Mouse (Mus musculus) liver, embryonic 14.5 days (tissue): ENCODE data around the gene Acadsb. TPM values are rescaled to one million over a fixed set of nuclear protein-coding genes. Genes with fewer than 3 reads are reported as not detected.

Experiments
- ATAC-seq: fragments of 200-750 bp; cut with Nextera tagmentation; 2 replicates; pipeline ENCODE4 v1.8.0; 2017; ENCODE audit warnings: moderate number of reproducible peaks, mild to moderate bottlenecking, moderate library complexity; ENCODE audit not compliant: insufficient read depth
- DNase-seq, 3 experiments: peaks; one replicate each; pipeline ENCODE4 v3.0.0-alpha.2; 2012 to 2013; ENCODE audit warnings: low read depth in 3 of 3, low spot score in 3 of 3
- H3K27ac ChIP-seq: fragments of 300-500 bp; sonication (generic); 2 replicates; pipeline ENCODE4 v1.5.1; 2014; ENCODE audit warnings: moderate library complexity, mild to moderate bottlenecking, control low read depth, inconsistent platforms
- H3K27me3 ChIP-seq: fragments of 300-500 bp; sonication (generic); 2 replicates; pipeline ENCODE4 v1.6.1; 2014; ENCODE audit warnings: mild to moderate bottlenecking, low read length, moderate library complexity; ENCODE audit not compliant: control insufficient read depth, insufficient read depth
- H3K36me3 ChIP-seq: fragments of 300-500 bp; sonication (generic); replicated peaks from 2 replicates; pipeline ENCODE4 v1.6.1; 2014; ENCODE audit warnings: low read depth; ENCODE audit not compliant: control insufficient read depth, insufficient read depth
- H3K4me1 ChIP-seq, 2 experiments: fragments of 200-500 bp in 1 of 2; fragments of 300-500 bp in 1 of 2; sonication (generic) in 1 of 2; replicated peaks; 2 replicates each; pipeline ENCODE4 v1.6.1; 2012 to 2014; ENCODE audit warnings: antibody characterized with exemption in 1 of 2, inconsistent platforms in 1 of 2, low read length in 1 of 2; ENCODE audit not compliant: control insufficient read depth in 2 of 2, insufficient read depth in 2 of 2
- H3K4me2 ChIP-seq: fragments of 300-500 bp; sonication (generic); 2 replicates; pipeline ENCODE4 v1.6.1; 2014; ENCODE audit warnings: low read depth, mild to moderate bottlenecking, control low read depth, moderate library complexity
- H3K4me3 ChIP-seq, 2 experiments: fragments of 200-500 bp in 1 of 2; fragments of 300-500 bp in 1 of 2; sonication (generic) in 1 of 2; 2 replicates each; pipeline ENCODE4 v1.5.1; 2012 to 2014; ENCODE audit warnings: low read depth in 2 of 2, low read length in 2 of 2, mild to moderate bottlenecking in 2 of 2, control low read depth in 1 of 2, inconsistent platforms in 1 of 2, moderate library complexity in 1 of 2; ENCODE audit not compliant: insufficient read depth in 1 of 2
- H3K9ac ChIP-seq: fragments of 300-500 bp; sonication (generic); replicated peaks from 2 replicates; pipeline ENCODE4 v1.6.1; 2014; ENCODE audit warnings: mild to moderate bottlenecking, control low read depth, moderate library complexity
- H3K9me3 ChIP-seq: fragments of 300-500 bp; sonication (generic); 2 replicates; pipeline ENCODE4 v1.6.1; 2016; ENCODE audit warnings: low read length, mixed read lengths; ENCODE audit not compliant: control insufficient read depth
- CTCF ChIP-seq: IDR thresholded peaks from 2 replicates; pipeline ENCODE4 v1.5.1; 2016; ENCODE audit warnings: antibody characterized with exemption, low read depth, control low read depth
- EP300 ChIP-seq: IDR thresholded peaks from 2 replicates; pipeline ENCODE4 v1.6.1; 2016; ENCODE audit warnings: antibody characterized with exemption, low read depth
- WGBS: fragments of 180-500 bp; shearing (Covaris S2); extraction: QIAGEN DNeasy Blood & Tissue Kit; methylation state at CpG from one replicate; pipeline ENCODE4 v1.1.7; 2014; ENCODE audit not compliant: insufficient replicate concordance; 5-methylcytosine and 5-hydroxymethylcytosine counted together
- polyA plus RNA-seq, 2 experiments: library from polyadenylated mRNA; depleted of rRNA in 1 of 2; stranded (reverse) in 1 of 2; unstranded in 1 of 2; fragments of >200 nt; fragmentation: Nextera tagmentation in 1 of 2; extraction: Ambion mirVana in 1 of 2; gene quantifications; 2 replicates each; pipeline versions ENCODE4 v1.2.1 to v1.2.3; 2012 to 2014

Acadsb gene
- polyA plus RNA-seq, 2 experiments: 4.5 to 30.2 TPM

GRCm38 (mm10) chr7:131469506-131469905 lies 59.1 kb downstream of the Acadsb start:
- Histone ChIP-seq H3K4me2 (no peak overlapping the region), H3K4me1 (no peaks in the 10 kb centered on the region), H3K9me3 (no peaks in the 10 kb centered on the region), H3K27ac (no peak overlapping the region), H3K27me3 (no peaks in the 10 kb centered on the region), H3K9ac (no peak overlapping the region), H3K36me3 (no peaks in the 10 kb centered on the region), H3K4me3 (no peak overlapping the region)
- peak; percentile 76 for TF ChIP-seq CTCF
- TF ChIP-seq EP300: no peak
- 41% methylated on average over 3 of the region's 3 CpGs for WGBS
- ATAC-seq (no peak), DNase-seq (no peak)

DNA sequence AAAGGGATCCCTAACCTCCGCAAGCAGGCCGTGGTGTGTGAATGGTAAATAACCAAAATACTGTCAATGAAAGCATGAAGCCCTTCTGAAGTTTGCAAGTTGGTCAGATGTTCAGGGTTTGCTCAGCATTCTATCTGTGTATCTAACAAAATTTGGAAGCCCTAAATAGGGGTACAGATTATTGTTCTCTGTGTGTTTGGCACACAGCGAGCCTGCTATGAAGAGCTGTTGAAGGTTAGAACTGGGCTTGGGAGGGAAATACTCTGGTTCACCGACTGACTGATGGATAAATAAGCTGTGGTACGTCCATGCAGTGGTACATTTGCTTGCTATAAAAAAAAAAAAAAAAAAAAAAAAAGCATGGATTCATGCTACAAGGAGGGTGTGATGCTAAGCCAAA lies 61.1 kb downstream of the Acadsb start:
- H3K4me3 ChIP-seq: no peak overlapping the region
- H3K9me3 ChIP-seq: no peaks in the 10 kb centered on the region
- ATAC-seq (no peak), DNase-seq (no peak)
- no peak overlapping the region for H3K4me2 ChIP-seq
- no peaks in the 10 kb centered on the region for H3K4me1 ChIP-seq
- no peak overlapping the region for H3K27ac ChIP-seq
- TF ChIP-seq EP300 (no peak), CTCF (no peak)
- no peak overlapping the region for H3K9ac ChIP-seq
- 60% methylated on average over 5 of the region's 5 CpGs for WGBS
- no peaks in the 10 kb centered on the region for H3K36me3 ChIP-seq
- no peaks in the 10 kb centered on the region for H3K27me3 ChIP-seq

DNA sequence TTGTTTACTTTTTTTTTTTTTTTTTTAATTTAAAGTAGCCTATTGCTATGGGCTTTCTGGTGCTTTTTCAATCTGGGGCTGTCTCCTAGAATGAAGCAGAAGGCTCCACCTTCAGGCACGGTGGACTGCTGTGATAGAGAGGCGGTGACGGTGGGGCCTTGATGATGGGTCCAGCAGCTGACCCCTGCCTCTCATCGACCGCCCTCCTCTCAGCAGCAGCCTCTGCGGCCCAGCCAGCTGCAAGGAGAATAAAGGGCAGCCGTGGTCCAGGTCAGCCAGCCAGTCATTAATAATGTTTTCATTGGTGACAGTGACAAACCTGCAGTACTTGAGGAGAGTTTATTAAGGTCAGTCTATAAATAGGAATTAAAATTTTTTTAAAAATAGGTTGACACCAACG lies 66.7 kb downstream of the Acadsb start:
- WGBS: 58% methylated on average over 8 of the region's 8 CpGs
- DNase-seq: no peak
- H3K27ac ChIP-seq: no peak overlapping the region
- H3K4me2 ChIP-seq: no peak overlapping the region
- no peak overlapping the region for H3K9ac ChIP-seq
- H3K27me3 ChIP-seq: no peaks in the 10 kb centered on the region
- no peak for ATAC-seq
- no peaks in the 10 kb centered on the region for H3K36me3 ChIP-seq
- no peaks in the 10 kb centered on the region for H3K9me3 ChIP-seq
- no peak for TF ChIP-seq CTCF
- H3K4me1 ChIP-seq: no peaks in the 10 kb centered on the region
- no peak overlapping the region for H3K4me3 ChIP-seq

DNA sequence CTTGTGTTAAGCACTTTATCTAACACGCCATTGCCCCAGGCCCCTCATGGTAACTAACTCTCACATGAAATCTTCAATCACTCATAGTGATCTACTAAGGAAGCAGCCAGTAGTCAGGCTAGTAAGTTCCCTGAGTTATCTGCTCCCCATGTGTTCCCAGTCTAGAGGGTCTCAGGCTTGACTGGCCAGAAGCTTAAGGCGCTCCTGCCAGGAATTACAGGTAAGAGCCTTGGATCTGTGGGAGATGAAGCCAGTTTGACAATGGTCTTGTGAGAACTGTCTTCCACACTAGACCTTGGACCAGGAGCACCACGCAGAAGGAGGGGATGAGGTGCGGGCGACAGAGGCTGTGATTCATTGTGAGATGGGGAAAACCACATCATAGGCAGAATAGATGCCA lies 68.0 kb downstream of the Acadsb start:
- DNase-seq (no peak), ATAC-seq (no peak)
- Histone ChIP-seq H3K27me3 (no peaks in the 10 kb centered on the region), H3K4me3 (no peak overlapping the region), H3K27ac (no peak overlapping the region), H3K4me2 (no peak overlapping the region), H3K4me1 (no peaks in the 10 kb centered on the region), H3K9ac (no peak overlapping the region), H3K36me3 (no peaks in the 10 kb centered on the region), H3K9me3 (no peaks in the 10 kb centered on the region)
- WGBS: 69% methylated on average over 5 of the region's 5 CpGs
- TF ChIP-seq CTCF (no peak), EP300 (no peak)

Other genes starting within 250 kb of the Acadsb start
- not detected in 2 replicates for gene 5430419D17Rik, start 236.2 kb upstream of the Acadsb start, polyA plus RNA-seq (2012; rRNA removed)
- gene 5430419D17Rik, start 236.2 kb upstream of the Acadsb start, polyA plus RNA-seq (2014; fragmentation: Nextera tagmentation; extraction: Ambion mirVana): not detected in 2 replicates
- 0.03 TPM in 1 of 2 replicates, not detected in the other for gene Cuzd1, start 88.3 kb upstream of the Acadsb start, polyA plus RNA-seq (2012; rRNA removed)
- not detected in 2 replicates for gene Cuzd1, start 88.3 kb upstream of the Acadsb start, polyA plus RNA-seq (2014; fragmentation: Nextera tagmentation; extraction: Ambion mirVana)
- 0.37 TPM in 1 of 2 replicates, not detected in the other for gene Fam24b, start 81.1 kb upstream of the Acadsb start, polyA plus RNA-seq (2012; rRNA removed)
- gene Fam24b, start 81.1 kb upstream of the Acadsb start, polyA plus RNA-seq (2014; fragmentation: Nextera tagmentation; extraction: Ambion mirVana): not detected in 2 replicates
- not detected in 2 replicates for gene Fam24a, start 76.7 kb upstream of the Acadsb start, polyA plus RNA-seq (2012; rRNA removed)
- gene Fam24a, start 76.7 kb upstream of the Acadsb start, polyA plus RNA-seq (2014; fragmentation: Nextera tagmentation; extraction: Ambion mirVana): not detected in 2 replicates
- 2.8 and 4.6 TPM in 2 replicates for gene 2310057M21Rik, start 47.8 kb upstream of the Acadsb start, polyA plus RNA-seq (2012; rRNA removed)
- 7.7 and 9.2 TPM in 2 replicates for gene 2310057M21Rik, start 47.8 kb upstream of the Acadsb start, polyA plus RNA-seq (2014; fragmentation: Nextera tagmentation; extraction: Ambion mirVana)
- 14.5 and 15.9 TPM in 2 replicates for gene Pstk, start 39.5 kb upstream of the Acadsb start, polyA plus RNA-seq (2012; rRNA removed)
- gene Pstk, start 39.5 kb upstream of the Acadsb start, polyA plus RNA-seq (2014; fragmentation: Nextera tagmentation; extraction: Ambion mirVana): 22.9 and 23.2 TPM in 2 replicates
- 7.7 and 9.5 TPM in 2 replicates for gene Ikzf5, start 80 bp upstream of the Acadsb start, polyA plus RNA-seq (2012; rRNA removed)
- gene Ikzf5, start 80 bp upstream of the Acadsb start, polyA plus RNA-seq (2014; fragmentation: Nextera tagmentation; extraction: Ambion mirVana): 14.3 and 16.0 TPM in 2 replicates
- not detected in 2 replicates for gene Hmx3, start 132.3 kb downstream of the Acadsb start, polyA plus RNA-seq (2012; rRNA removed)
- not detected in 2 replicates for gene Hmx3, start 132.3 kb downstream of the Acadsb start, polyA plus RNA-seq (2014; fragmentation: Nextera tagmentation; extraction: Ambion mirVana)
- not detected in 2 replicates for gene Hmx2, start 138.2 kb downstream of the Acadsb start, polyA plus RNA-seq (2012; rRNA removed)
- gene Hmx2, start 138.2 kb downstream of the Acadsb start, polyA plus RNA-seq (2014; fragmentation: Nextera tagmentation; extraction: Ambion mirVana): not detected in 2 replicates
- 67.4 and 84.4 TPM in 2 replicates for gene Bub3, start 149.6 kb downstream of the Acadsb start, polyA plus RNA-seq (2012; rRNA removed)
- gene Bub3, start 149.6 kb downstream of the Acadsb start, polyA plus RNA-seq (2014; fragmentation: Nextera tagmentation; extraction: Ambion mirVana): 105 and 110 TPM in 2 replicates